Mouse (Mus musculus): ENCODE data around the gene Runx1. TPM values are rescaled to one million over a fixed set of nuclear protein-coding genes. Genes with fewer than 3 reads are reported as not detected.

Gene Runx1
- total RNA-seq, 1 experiment: 7.4 TPM

DNA sequence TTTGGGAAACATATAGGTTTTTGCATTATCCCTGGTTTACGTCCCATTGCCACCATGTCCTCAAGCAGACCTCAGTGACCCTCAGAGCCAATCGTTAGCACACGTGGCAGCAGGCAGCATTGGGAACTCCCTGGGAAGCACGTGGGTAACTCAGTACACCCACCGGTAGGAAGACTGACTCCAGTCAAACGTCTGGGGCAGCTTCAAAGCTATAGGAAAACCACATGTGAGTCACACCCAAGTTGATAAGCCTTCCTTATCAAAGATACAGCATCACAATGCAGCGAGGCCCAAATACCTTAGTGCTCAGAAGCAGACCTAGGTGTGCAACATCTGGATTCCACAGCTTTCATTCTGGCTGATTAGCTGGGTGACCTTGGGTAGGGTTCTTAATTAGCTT lies 164.2 kb downstream of the Runx1 start:
- no peak for DNase-seq (ENCODE audit: low read depth, low spot score)
- no peak for TF ChIP-seq CHD2 (IDR thresholded peaks at IDR 0.05; ENCODE audit: low read depth, low read length)
- no peak for TF ChIP-seq ZC3H11A (IDR thresholded peaks at IDR 0.05; ENCODE audit: borderline replicate concordance, low read depth, low read length)
- TF ChIP-seq ZNF384 (IDR thresholded peaks at IDR 0.05; ENCODE audit: low read depth, low read length): no peak
- no peak for TF ChIP-seq HCFC1 (IDR thresholded peaks at IDR 0.05; ENCODE audit: borderline replicate concordance, insufficient read depth, low read length)
- no peak for TF ChIP-seq MAFK (IDR thresholded peaks at IDR 0.05; ENCODE audit: insufficient read depth, low read depth, low read length)
- Histone ChIP-seq H3K36me3 (ENCODE audit: control insufficient read depth, insufficient read depth, low read length, poor library complexity, severe bottlenecking) (no peaks in the 10 kb centered on the region), H3K27ac (ENCODE audit: insufficient read depth, low read depth, low read length, poor library complexity, severe bottlenecking) (no peak overlapping the region), H3K4me3 (ENCODE audit: insufficient read depth in 1 of 2, low read depth in 1 of 2, low read length in 2 of 2, poor library complexity in 1 of 2, severe bottlenecking in 1 of 2) (no peak overlapping the region), H3K9me3 (ENCODE audit: control insufficient read depth, insufficient read depth, low read depth, low read length) (no peaks in the 10 kb centered on the region), H3K9ac (ENCODE audit: insufficient read depth, low read depth, low read length, poor library complexity, severe bottlenecking) (no peak overlapping the region), H3K4me1 (ENCODE audit: control insufficient read depth in 2 of 2, insufficient read depth in 2 of 2, low read length in 2 of 2, poor library complexity in 1 of 2) (no peaks in the 10 kb centered on the region)
- in situ Hi-C loops (cut with MboI; ENCODE audit: low sequenced_read_pairs in 2 of 2, unreplicated experiment in 2 of 2): no loop called here

DNA sequence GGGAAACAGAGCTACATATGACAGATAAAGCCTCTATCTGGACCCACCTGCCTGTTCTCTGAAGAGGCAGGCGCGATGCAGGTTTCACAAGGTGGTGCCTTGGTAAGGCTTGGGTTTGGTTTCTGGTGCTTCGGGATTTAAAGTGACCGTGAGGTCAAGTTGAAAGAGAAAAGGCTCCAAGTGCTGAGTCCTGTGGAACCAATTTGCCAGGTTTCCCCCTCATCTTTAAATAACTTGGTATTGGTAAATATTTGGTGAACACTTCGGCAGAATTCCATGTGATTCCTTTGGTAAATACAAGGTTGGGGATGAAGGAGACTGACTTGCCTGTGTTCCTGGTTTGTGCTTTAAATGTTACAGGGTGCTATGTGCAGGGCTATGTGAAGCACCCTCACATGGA lies 169.2 kb downstream of the Runx1 start:
- no peak overlapping the region for H3K4me3 ChIP-seq (ENCODE audit: insufficient read depth in 1 of 2, low read depth in 1 of 2, low read length in 2 of 2, poor library complexity in 1 of 2, severe bottlenecking in 1 of 2)
- H3K4me1 ChIP-seq (ENCODE audit: control insufficient read depth in 2 of 2, insufficient read depth in 2 of 2, low read length in 2 of 2, poor library complexity in 1 of 2): peaks cover 0 to 2% of the 10 kb centered on the region in 2 experiments; a peak in 1 of 4 replicates
- H3K9ac ChIP-seq (ENCODE audit: insufficient read depth, low read depth, low read length, poor library complexity, severe bottlenecking): no peak overlapping the region
- in situ Hi-C loops (cut with MboI; ENCODE audit: low sequenced_read_pairs in 2 of 2, unreplicated experiment in 2 of 2): no loop called here
- TF ChIP-seq ZC3H11A (IDR thresholded peaks at IDR 0.05; ENCODE audit: borderline replicate concordance, low read depth, low read length): no peak
- no peak for TF ChIP-seq CHD2 (IDR thresholded peaks at IDR 0.05; ENCODE audit: low read depth, low read length)
- no peak for TF ChIP-seq ZNF384 (IDR thresholded peaks at IDR 0.05; ENCODE audit: low read depth, low read length)
- TF ChIP-seq HCFC1 (IDR thresholded peaks at IDR 0.05; ENCODE audit: borderline replicate concordance, insufficient read depth, low read length): no peak
- no peak for TF ChIP-seq MAFK (IDR thresholded peaks at IDR 0.05; ENCODE audit: insufficient read depth, low read depth, low read length)
- H3K36me3 ChIP-seq (ENCODE audit: control insufficient read depth, insufficient read depth, low read length, poor library complexity, severe bottlenecking): no peaks in the 10 kb centered on the region
- no peaks in the 10 kb centered on the region for H3K9me3 ChIP-seq (ENCODE audit: control insufficient read depth, insufficient read depth, low read depth, low read length)
- DNase-seq (ENCODE audit: low read depth, low spot score): no peak
- H3K27ac ChIP-seq (ENCODE audit: insufficient read depth, low read depth, low read length, poor library complexity, severe bottlenecking): no peak overlapping the region

DNA sequence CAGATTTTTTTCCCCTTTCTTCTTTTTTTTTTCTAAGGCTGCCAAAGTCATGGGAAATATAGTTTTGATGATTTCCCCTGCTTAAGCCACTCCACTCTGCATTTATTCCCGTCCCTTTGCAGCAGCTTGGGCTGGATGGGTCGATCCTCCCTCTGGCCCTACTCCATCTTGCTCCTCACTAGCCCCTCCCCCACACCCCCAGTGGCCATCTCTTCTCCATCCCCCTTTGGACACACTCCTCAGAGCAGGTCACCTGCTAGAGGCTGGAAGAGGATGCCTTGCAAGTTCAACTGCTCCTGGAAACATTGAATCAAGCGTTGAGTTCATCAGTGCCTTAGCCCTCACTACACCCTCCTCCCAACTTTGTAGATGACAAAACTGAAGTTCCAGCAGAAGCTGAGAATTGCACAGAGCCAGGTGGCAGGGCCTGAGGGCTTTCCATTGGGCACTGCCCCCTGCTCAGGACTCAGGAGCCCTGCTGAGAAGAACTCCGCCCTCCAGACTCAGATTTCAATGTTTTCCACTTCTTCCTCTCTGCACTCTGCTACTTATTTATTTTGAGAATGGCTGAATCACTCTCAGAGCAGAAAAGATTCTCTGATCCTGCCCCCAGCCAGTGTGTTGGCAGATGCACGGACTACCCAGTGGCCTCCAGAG lies 171.5 kb downstream of the Runx1 start:
- peaks cover 0 to 2% of the 10 kb centered on the region in 2 experiments; a peak in 1 of 4 replicates for H3K4me1 ChIP-seq (ENCODE audit: control insufficient read depth in 2 of 2, insufficient read depth in 2 of 2, low read length in 2 of 2, poor library complexity in 1 of 2)
- no peak for DNase-seq (ENCODE audit: low read depth, low spot score)
- H3K36me3 ChIP-seq (ENCODE audit: control insufficient read depth, insufficient read depth, low read length, poor library complexity, severe bottlenecking): no peaks in the 10 kb centered on the region
- H3K4me3 ChIP-seq (ENCODE audit: insufficient read depth in 1 of 2, low read depth in 1 of 2, low read length in 2 of 2, poor library complexity in 1 of 2, severe bottlenecking in 1 of 2): no peak overlapping the region
- no peak for TF ChIP-seq HCFC1 (IDR thresholded peaks at IDR 0.05; ENCODE audit: borderline replicate concordance, insufficient read depth, low read length)
- no peak for TF ChIP-seq ZNF384 (IDR thresholded peaks at IDR 0.05; ENCODE audit: low read depth, low read length)
- TF ChIP-seq MAFK (IDR thresholded peaks at IDR 0.05; ENCODE audit: insufficient read depth, low read depth, low read length): no peak
- TF ChIP-seq ZC3H11A (IDR thresholded peaks at IDR 0.05; ENCODE audit: borderline replicate concordance, low read depth, low read length): no peak
- no peak for TF ChIP-seq CHD2 (IDR thresholded peaks at IDR 0.05; ENCODE audit: low read depth, low read length)
- no peak overlapping the region for H3K9ac ChIP-seq (ENCODE audit: insufficient read depth, low read depth, low read length, poor library complexity, severe bottlenecking)
- in situ Hi-C loops (cut with MboI; ENCODE audit: low sequenced_read_pairs in 2 of 2, unreplicated experiment in 2 of 2): no loop called here
- H3K9me3 ChIP-seq (ENCODE audit: control insufficient read depth, insufficient read depth, low read depth, low read length): no peaks in the 10 kb centered on the region
- H3K27ac ChIP-seq (ENCODE audit: insufficient read depth, low read depth, low read length, poor library complexity, severe bottlenecking): no peak overlapping the region

DNA sequence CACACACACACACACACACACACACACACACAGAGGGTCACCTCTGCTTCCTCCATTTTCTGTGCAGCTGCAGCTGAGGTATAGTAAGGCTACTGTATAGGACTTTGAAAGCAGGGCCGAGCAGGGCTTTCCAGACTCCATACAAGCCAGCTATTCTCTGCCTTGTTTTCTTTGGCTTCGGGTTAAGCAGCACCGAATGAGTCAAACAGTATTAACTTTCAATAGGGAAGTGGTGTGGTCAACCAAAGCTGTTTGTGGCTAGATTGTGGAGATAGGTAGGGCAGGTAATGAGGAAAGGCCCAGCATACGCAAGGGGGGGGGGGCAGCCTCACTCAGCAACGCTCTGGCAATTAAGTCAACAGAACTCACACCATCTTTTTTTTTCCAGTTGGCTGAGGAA lies 172.1 kb downstream of the Runx1 start:
- TF ChIP-seq MAFK (IDR thresholded peaks at IDR 0.05; ENCODE audit: insufficient read depth, low read depth, low read length): no peak
- no peak for TF ChIP-seq ZC3H11A (IDR thresholded peaks at IDR 0.05; ENCODE audit: borderline replicate concordance, low read depth, low read length)
- no peak for TF ChIP-seq CHD2 (IDR thresholded peaks at IDR 0.05; ENCODE audit: low read depth, low read length)
- TF ChIP-seq HCFC1 (IDR thresholded peaks at IDR 0.05; ENCODE audit: borderline replicate concordance, insufficient read depth, low read length): no peak
- TF ChIP-seq ZNF384 (IDR thresholded peaks at IDR 0.05; ENCODE audit: low read depth, low read length): no peak
- Histone ChIP-seq H3K36me3 (ENCODE audit: control insufficient read depth, insufficient read depth, low read length, poor library complexity, severe bottlenecking) (no peaks in the 10 kb centered on the region), H3K4me1 (ENCODE audit: control insufficient read depth in 2 of 2, insufficient read depth in 2 of 2, low read length in 2 of 2, poor library complexity in 1 of 2) (peaks cover 0 to 2% of the 10 kb centered on the region in 2 experiments; a peak in 1 of 4 replicates), H3K9ac (ENCODE audit: insufficient read depth, low read depth, low read length, poor library complexity, severe bottlenecking) (no peak overlapping the region), H3K27ac (ENCODE audit: insufficient read depth, low read depth, low read length, poor library complexity, severe bottlenecking) (no peak overlapping the region), H3K9me3 (ENCODE audit: control insufficient read depth, insufficient read depth, low read depth, low read length) (no peaks in the 10 kb centered on the region), H3K4me3 (ENCODE audit: insufficient read depth in 1 of 2, low read depth in 1 of 2, low read length in 2 of 2, poor library complexity in 1 of 2, severe bottlenecking in 1 of 2) (no peak overlapping the region)
- in situ Hi-C loops (cut with MboI; ENCODE audit: low sequenced_read_pairs in 2 of 2, unreplicated experiment in 2 of 2): no loop called here
- no peak for DNase-seq (ENCODE audit: low read depth, low spot score)

Data from ES-E14 (cell line).